Mouse (Mus musculus) liver, postnatal 0 days (tissue): ENCODE measurements around the gene Gm26965.

Experiments
- CTCF ChIP-seq: sonication (generic); IDR thresholded peaks from 2 replicates; pipeline ENCODE4 v1.5.1; 2016; ENCODE audit warnings: antibody characterized with exemption, low read depth
- EP300 ChIP-seq: IDR thresholded peaks from 2 replicates; pipeline ENCODE4 v1.6.1; 2016; ENCODE audit warnings: antibody characterized with exemption, low read depth, mild to moderate bottlenecking

GRCm38 (mm10) chr13:67545941-67546340 is 20.0 kb upstream of the Gm26965 start:
- TF ChIP-seq EP300 (no peak), CTCF (no peak)
